Mouse (Mus musculus) forebrain, embryonic 11.5 days (tissue): ENCODE measurements around the gene Calm1. TPM values are rescaled to one million over a fixed set of nuclear protein-coding genes. Genes with fewer than 3 reads are reported as not detected.
A peak's percentile ranks its signal among the peaks of the same experiment; 100 is the strongest.

Experiments
- ATAC-seq: fragments of 200-750 bp; cut with Nextera tagmentation; replicated peaks from 2 replicates; pipeline ENCODE4 v1.8.0; 2017; ENCODE audit warnings: moderate TSS enrichment; ENCODE audit not compliant: low FRiP score
- DNase-seq: peaks from one replicate; pipeline ENCODE4 v3.0.0-alpha.2; 2017; ENCODE audit warnings: low spot score
- H3K27ac ChIP-seq: fragments of 300-500 bp; sonication (generic); 2 replicates; pipeline ENCODE4 v1.5.1; 2014; ENCODE audit warnings: low read depth, low read length
- H3K27me3 ChIP-seq: fragments of 300-500 bp; sonication (generic); 2 replicates; pipeline ENCODE4 v1.6.1; 2014; ENCODE audit warnings: mild to moderate bottlenecking, low read length, mixed read lengths; ENCODE audit not compliant: control insufficient read depth, insufficient read depth
- H3K36me3 ChIP-seq: fragments of 300-500 bp; sonication (generic); 2 replicates; pipeline ENCODE4 v1.6.1; 2014; ENCODE audit warnings: mild to moderate bottlenecking, low read length, moderate library complexity, mixed read lengths; ENCODE audit not compliant: control insufficient read depth, insufficient read depth
- H3K4me1 ChIP-seq: fragments of 300-500 bp; sonication (generic); replicated peaks from 2 replicates; pipeline ENCODE4 v1.6.1; 2014; ENCODE audit warnings: low read length, mixed read lengths; ENCODE audit not compliant: control insufficient read depth, insufficient read depth
- H3K4me2 ChIP-seq: fragments of 300-500 bp; sonication (generic); 2 replicates; pipeline ENCODE4 v1.6.1; 2014; ENCODE audit warnings: low read depth, mild to moderate bottlenecking, low read length, moderate library complexity, mixed read lengths; ENCODE audit not compliant: severe bottlenecking
- H3K4me3 ChIP-seq: fragments of 300-500 bp; sonication (generic); 2 replicates; pipeline ENCODE4 v1.5.1; 2014; ENCODE audit warnings: low read depth, low read length
- H3K9ac ChIP-seq: fragments of 300-500 bp; sonication (generic); 2 replicates; pipeline ENCODE4 v1.6.1; 2014; ENCODE audit warnings: low read length
- H3K9me3 ChIP-seq: fragments of 300-500 bp; sonication (generic); 2 replicates; pipeline ENCODE4 v1.6.1; 2016; ENCODE audit warnings: low read length, mixed read lengths; ENCODE audit not compliant: control insufficient read depth
- WGBS: fragments of 180-500 bp; shearing (Covaris S2); extraction: QIAGEN DNeasy Blood & Tissue Kit; methylation state at CpG from one replicate; pipeline ENCODE4 v1.1.7; 2014; 5-methylcytosine and 5-hydroxymethylcytosine counted together
- polyA plus RNA-seq: library from polyadenylated mRNA; unstranded; fragments of >200 nt; fragmentation: Nextera tagmentation; extraction: Ambion mirVana; gene quantifications from 2 replicates; pipeline ENCODE4 v1.2.1, GENCODE M21; 2014

Calm1 gene
- polyA plus RNA-seq, 1 experiment from 2014 or later = 1,283 TPM

- ATAC-seq = no peak
- Histone ChIP-seq H3K27ac (no peak overlapping the region), H3K4me3 (no peak overlapping the region), H3K4me2 (no peak overlapping the region), H3K4me1 (peaks cover 8% of the 10 kb centered on the region; the same call in 1 of the 2 replicates), H3K9ac (no peak overlapping the region), H3K9me3 (no peaks in the 10 kb centered on the region), H3K27me3 (no peaks in the 10 kb centered on the region), H3K36me3 (no peaks in the 10 kb centered on the region)
- 91% methylated on average over 8 of the region's 8 CpGs for WGBS
- no peak for DNase-seq
These were observed 24.3 kb downstream of the Calm1 start for GRCm38 (mm10) chr12:100223531-100223930.

GRCm38 (mm10) chr12:100225196-100225595, 26.0 kb downstream of the Calm1 start:
- Histone ChIP-seq H3K27me3 (no peaks in the 10 kb centered on the region), H3K9ac (no peak overlapping the region), H3K27ac (no peak overlapping the region), H3K9me3 (no peaks in the 10 kb centered on the region), H3K4me3 (no peak overlapping the region), H3K4me2 (no peak overlapping the region), H3K36me3 (no peaks in the 10 kb centered on the region), H3K4me1 (peaks cover 8% of the 10 kb centered on the region; the same call in 1 of the 2 replicates)
- WGBS = 88% methylated on average over 4 of the region's 4 CpGs
- ATAC-seq (no peak), DNase-seq (no peak)

GRCm38 (mm10) chr12:100226073-100226472, 26.8 kb downstream of the Calm1 start:
- H3K36me3 ChIP-seq = no peaks in the 10 kb centered on the region
- H3K9ac ChIP-seq = no peak overlapping the region
- ATAC-seq (no peak), DNase-seq (no peak)
- H3K27ac ChIP-seq = no peak overlapping the region
- H3K27me3 ChIP-seq = no peaks in the 10 kb centered on the region
- no peak overlapping the region for H3K4me3 ChIP-seq
- WGBS = 81% methylated on average over 5 of the region's 5 CpGs
- no peaks in the 10 kb centered on the region for H3K9me3 ChIP-seq
- H3K4me2 ChIP-seq = no peak overlapping the region
- peaks cover 8% of the 10 kb centered on the region; the same call in 1 of the 2 replicates for H3K4me1 ChIP-seq

- Histone ChIP-seq H3K36me3 (no peaks in the 10 kb centered on the region), H3K4me1 (peaks cover 6% of the 10 kb centered on the region; the same call in 1 of the 2 replicates), H3K9ac (no peak overlapping the region), H3K4me3 (no peak overlapping the region), H3K27ac (0 out of 2 replicates have a peak overlapping the region, but pooled peaks have one; percentile 38), H3K27me3 (no peaks in the 10 kb centered on the region), H3K9me3 (no peaks in the 10 kb centered on the region), H3K4me2 (no peak overlapping the region)
- 65% methylated on average over 8 of the region's 8 CpGs for WGBS
- ATAC-seq = peak; percentile 13; the same call in 1 of the 2 replicates
- DNase-seq = no peak
These were observed 27.4 kb downstream of the Calm1 start for GRCm38 (mm10) chr12:100226621-100227020.

- Histone ChIP-seq H3K9me3 (no peaks in the 10 kb centered on the region), H3K4me3 (no peak overlapping the region), H3K9ac (peak overlapping the region; percentile 20), H3K4me2 (no peak overlapping the region), H3K27ac (0 out of 2 replicates have a peak overlapping the region, but pooled peaks have one; percentile 46), H3K4me1 (peaks cover 2% of the 10 kb centered on the region; the same call in 1 of the 2 replicates), H3K36me3 (no peaks in the 10 kb centered on the region), H3K27me3 (no peaks in the 10 kb centered on the region)
- WGBS = 36% methylated on average over 11 of the region's 11 CpGs
- ATAC-seq (0 out of 2 replicates have a peak, but pooled peaks have one; percentile 56), DNase-seq (no peak)
These were observed 28.9 kb downstream of the Calm1 start for GRCm38 (mm10) chr12:100228041-100228725.

- H3K9me3 ChIP-seq = no peaks in the 10 kb centered on the region
- H3K4me1 ChIP-seq = no peaks in the 10 kb centered on the region
- DNase-seq (no peak), ATAC-seq (no peak)
- no peak overlapping the region for H3K9ac ChIP-seq
- 88% methylated on average over 5 of the region's 5 CpGs for WGBS
- H3K4me3 ChIP-seq = no peak overlapping the region
- no peak overlapping the region for H3K27ac ChIP-seq
- no peaks in the 10 kb centered on the region for H3K27me3 ChIP-seq
- H3K4me2 ChIP-seq = no peak overlapping the region
- no peaks in the 10 kb centered on the region for H3K36me3 ChIP-seq
These were observed 35.0 kb downstream of the Calm1 start for GRCm38 (mm10) chr12:100234201-100234600.

- Histone ChIP-seq H3K4me2 (no peak overlapping the region), H3K4me3 (no peak overlapping the region), H3K9ac (no peak overlapping the region), H3K27me3 (no peaks in the 10 kb centered on the region), H3K36me3 (no peaks in the 10 kb centered on the region), H3K27ac (no peak overlapping the region), H3K9me3 (no peaks in the 10 kb centered on the region), H3K4me1 (no peaks in the 10 kb centered on the region)
- WGBS = 84% methylated on average over 7 of the region's 7 CpGs
- DNase-seq (no peak), ATAC-seq (no peak)
These were observed 35.7 kb downstream of the Calm1 start for GRCm38 (mm10) chr12:100234919-100235318.

GRCm38 (mm10) chr12:100235423-100235822, 36.2 kb downstream of the Calm1 start:
- Histone ChIP-seq H3K27me3 (no peaks in the 10 kb centered on the region), H3K9ac (no peak overlapping the region), H3K9me3 (no peaks in the 10 kb centered on the region), H3K27ac (no peak overlapping the region), H3K4me1 (no peaks in the 10 kb centered on the region), H3K4me2 (no peak overlapping the region), H3K4me3 (no peak overlapping the region), H3K36me3 (no peaks in the 10 kb centered on the region)
- DNase-seq = no peak
- no peak for ATAC-seq
- WGBS = 60% methylated on average over 5 of the region's 5 CpGs

- Histone ChIP-seq H3K27me3 (no peaks in the 10 kb centered on the region), H3K9me3 (no peaks in the 10 kb centered on the region), H3K4me2 (no peak overlapping the region), H3K4me1 (peaks cover 5% of the 10 kb centered on the region; the same call in 1 of the 2 replicates), H3K4me3 (no peak overlapping the region), H3K36me3 (no peaks in the 10 kb centered on the region), H3K9ac (no peak overlapping the region), H3K27ac (no peak overlapping the region)
- DNase-seq (no peak), ATAC-seq (no peak)
- WGBS = 82% methylated on average over 7 of the region's 7 CpGs
These were observed 40.2 kb downstream of the Calm1 start for GRCm38 (mm10) chr12:100239404-100239803.
